Mouse (Mus musculus) heart, embryonic 14.5 days (tissue): ENCODE measurements around the gene Ipo7. TPM values are rescaled to one million over a fixed set of nuclear protein-coding genes. Genes with fewer than 3 reads are reported as not detected.

Experiments used
- polyA plus RNA-seq: library from polyadenylated mRNA; unstranded; fragments of >200 nt; fragmentation: Nextera tagmentation; extraction: Ambion mirVana; gene quantifications from 2 replicates; pipeline ENCODE4 v1.2.1, GENCODE M21; 2014

Gene Ipo7
- polyA plus RNA-seq, 1 experiment from 2014 or later = 14.6 TPM

Other genes with a start within 250 kb of the Ipo7 start
- gene Nrip3, start 236.2 kb upstream of the Ipo7 start, polyA plus RNA-seq = 0.50 and 0.82 TPM in 2 replicates
- gene Scube2, start 152.6 kb upstream of the Ipo7 start, polyA plus RNA-seq = 12.2 and 12.4 TPM in 2 replicates
- gene Dennd5a, start 57.8 kb upstream of the Ipo7 start, polyA plus RNA-seq = 62.6 and 66.1 TPM in 2 replicates
- 48.4 and 53.5 TPM in 2 replicates for gene Tmem41b, start 31.3 kb upstream of the Ipo7 start, polyA plus RNA-seq
- 14.3 and 15.9 TPM in 2 replicates for gene Zfp143, start 42.9 kb downstream of the Ipo7 start, polyA plus RNA-seq
- 29.8 and 30.2 TPM in 2 replicates for gene Wee1, start 103.8 kb downstream of the Ipo7 start, polyA plus RNA-seq
- gene Swap70, start 203.4 kb downstream of the Ipo7 start, polyA plus RNA-seq = 17.8 and 19.0 TPM in 2 replicates